Mouse (Mus musculus): ENCODE results near the gene Gm6583. TPM values are rescaled to one million over a fixed set of nuclear protein-coding genes. Genes with fewer than 3 reads are reported as not detected.

The Gm6583 gene
- polyA plus RNA-seq (2016; fragmentation: Nextera tagmentation; extraction: Ambion mirVana), result 0.20 and 0.28 TPM in 2 replicates

DNA sequence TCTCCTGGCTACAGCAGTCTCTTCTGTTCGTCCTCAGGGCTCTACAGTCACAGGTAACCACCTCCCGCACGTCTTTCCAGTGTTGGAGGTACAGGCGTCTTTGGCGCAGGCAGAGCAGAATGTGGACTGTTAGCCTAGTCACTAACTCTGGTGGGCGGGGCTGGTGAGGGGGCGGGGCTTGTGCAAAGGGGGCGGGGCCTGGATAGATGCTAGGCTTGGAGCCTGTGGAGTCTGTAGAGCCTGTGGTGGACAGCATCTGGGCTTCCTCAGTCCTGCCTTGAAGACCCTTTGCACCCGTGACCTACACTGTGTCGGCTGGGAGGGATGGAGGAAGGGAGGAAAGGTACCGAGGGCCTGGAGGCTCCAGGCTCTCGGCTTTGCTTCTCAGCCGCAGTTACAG is at the start of gene Gm6583:
Gene Gm6583, minus strand, starts transcription at position 124 of the 400 bp plus-strand sequence.
- Histone ChIP-seq H3K36me3 (peaks cover 55% of the 10 kb centered on the region), H3K9ac (no peak within 1 kb of the TSS), H3K4me3 (no peak within 1 kb of the TSS), H3K27ac (no peak within 1 kb of the TSS), H3K9me3 (no peaks in the 10 kb centered on the region), H3K4me2 (replicated peaks) (no peak within 1 kb of the TSS), H3K4me1 (no peaks in the 10 kb centered on the region), H3K27me3 (replicated peaks) (no peaks in the 10 kb centered on the region)
- 60% methylated on average over 13 of the region's 13 CpGs for WGBS
- no peak for ATAC-seq (ENCODE audit: low FRiP score, low read depth)

GRCm38 (mm10) chr5:112402437-112402836 is 46.6 kb upstream of the Gm6583 start:
- Histone ChIP-seq H3K9ac (no peak overlapping the region), H3K27ac (no peak overlapping the region), H3K36me3 (no peaks in the 10 kb centered on the region), H3K9me3 (no peaks in the 10 kb centered on the region), H3K4me2 (replicated peaks) (no peak overlapping the region), H3K4me1 (no peaks in the 10 kb centered on the region), H3K4me3 (no peak overlapping the region), H3K27me3 (replicated peaks) (no peaks in the 10 kb centered on the region)
- no peak for ATAC-seq (ENCODE audit: low FRiP score, low read depth)
- 77% methylated on average over 3 of the region's 3 CpGs for WGBS

- WGBS, result 87% methylated on average over 10 of the region's 10 CpGs
- H3K9me3 ChIP-seq, result no peaks in the 10 kb centered on the region
- H3K4me3 ChIP-seq, result no peak overlapping the region
- no peak overlapping the region for H3K4me2 ChIP-seq (replicated peaks)
- no peak overlapping the region for H3K9ac ChIP-seq
- no peaks in the 10 kb centered on the region for H3K27me3 ChIP-seq (replicated peaks)
- ATAC-seq (ENCODE audit: low FRiP score, low read depth), result no peak
- H3K4me1 ChIP-seq, result peaks cover 6% of the 10 kb centered on the region
- no peaks in the 10 kb centered on the region for H3K36me3 ChIP-seq
- H3K27ac ChIP-seq, result no peak overlapping the region
Measured at GRCm38 (mm10) chr5:112399284-112399683, 43.5 kb upstream of the Gm6583 start.

DNA sequence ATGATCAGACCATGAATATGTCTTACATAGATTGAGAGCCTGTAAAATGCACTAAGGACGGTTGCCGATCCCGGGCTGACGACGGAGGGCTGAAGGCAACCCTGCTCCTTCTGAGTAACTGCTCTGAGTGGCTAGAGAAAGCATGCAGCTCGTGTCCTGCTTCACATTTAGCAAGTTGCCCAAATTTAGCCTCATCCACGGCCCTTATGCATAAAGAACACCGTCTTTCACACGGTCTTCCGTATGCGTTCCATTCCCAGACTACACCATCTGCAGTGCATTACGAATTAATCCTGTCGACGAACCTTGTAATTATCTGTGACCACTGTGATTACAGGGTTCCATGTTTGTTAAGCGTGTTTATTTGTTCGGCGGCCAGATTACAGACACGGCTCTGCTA is 40.2 kb upstream of the Gm6583 start:
- ATAC-seq (ENCODE audit: low FRiP score, low read depth), result no peak
- no peak overlapping the region for H3K9ac ChIP-seq
- H3K4me2 ChIP-seq (replicated peaks), result no peak overlapping the region
- H3K9me3 ChIP-seq, result no peaks in the 10 kb centered on the region
- no peak overlapping the region for H3K4me3 ChIP-seq
- peaks cover 9% of the 10 kb centered on the region for H3K36me3 ChIP-seq
- H3K27ac ChIP-seq, result no peak overlapping the region
- no peaks in the 10 kb centered on the region; the same call in 1 of the 2 replicates for H3K27me3 ChIP-seq (replicated peaks)
- peaks cover 19% of the 10 kb centered on the region for H3K4me1 ChIP-seq
- WGBS, result 49% methylated on average over 18 of the region's 18 CpGs

DNA sequence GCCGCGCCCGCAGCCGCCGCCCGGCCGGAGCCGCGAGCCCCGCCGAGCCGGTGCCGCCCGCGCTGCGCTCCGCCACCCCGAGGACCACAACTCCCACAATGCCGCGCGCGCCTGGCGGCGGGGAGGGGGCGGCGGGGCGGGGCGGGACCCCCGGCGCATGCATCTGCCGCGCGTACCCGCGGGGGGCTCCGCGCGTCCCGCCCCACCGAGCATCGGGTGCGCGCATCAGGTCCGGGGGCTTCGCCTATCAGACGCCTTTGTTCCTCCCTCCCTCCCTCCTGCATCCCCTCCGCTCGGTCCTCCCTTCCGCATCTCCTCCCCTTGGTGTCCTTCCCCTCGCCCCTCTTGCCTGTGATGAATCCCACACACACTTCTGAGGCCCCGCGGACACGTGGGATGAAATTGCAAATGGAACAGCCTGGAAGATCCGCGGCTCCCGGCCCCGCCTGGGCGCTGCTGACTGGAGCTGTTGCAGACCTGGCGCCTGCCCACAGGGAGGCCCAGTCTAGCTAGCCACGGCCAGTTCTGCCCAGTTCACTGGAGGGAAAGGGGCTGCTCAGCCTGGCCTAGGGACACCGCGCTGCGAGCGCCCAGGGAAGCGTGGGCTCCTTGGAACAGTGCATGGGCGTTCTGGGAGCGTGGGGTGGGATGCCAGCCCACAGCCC is 39.1 kb upstream of the Gm6583 start, which contains the start of gene Asphd2:
Gene Asphd2, minus strand, starts transcription at position 88 of the 665 bp plus-strand sequence.
- WGBS, result under 1% methylated on average over 55 of the region's 67 CpGs
- Histone ChIP-seq H3K4me3 (peak within 1 kb of the TSS; percentile 67), H3K27ac (peak within 1 kb of the TSS; percentile 46), H3K9ac (peak within 1 kb of the TSS; percentile 72), H3K9me3 (no peaks in the 10 kb centered on the region), H3K4me2 (replicated peaks) (peak within 1 kb of the TSS; percentile 91), H3K4me1 (peaks cover 19% of the 10 kb centered on the region), H3K36me3 (peaks cover 18% of the 10 kb centered on the region), H3K27me3 (replicated peaks) (no peaks in the 10 kb centered on the region; the same call in 1 of the 2 replicates)
- peak; percentile 87 for ATAC-seq (ENCODE audit: low FRiP score, low read depth)

DNA sequence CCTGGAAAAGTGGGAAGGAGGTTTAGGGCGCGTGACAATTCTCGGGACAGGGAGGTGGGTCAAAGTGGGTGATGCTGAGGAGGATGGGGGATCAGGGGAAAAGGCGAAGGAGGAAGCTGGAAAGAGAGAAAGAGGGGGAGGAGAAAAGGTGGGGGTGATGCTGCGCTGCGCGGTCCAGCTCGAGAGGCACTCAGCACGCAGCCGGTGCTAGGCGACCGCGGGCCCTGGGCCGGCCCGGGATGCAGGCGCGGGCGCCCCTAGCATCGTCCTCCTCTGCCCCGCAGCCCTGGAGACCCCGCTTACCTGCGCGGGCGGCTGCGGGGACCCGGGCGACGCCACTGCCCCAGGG is 38.6 kb upstream of the Gm6583 start:
- peak overlapping the region; percentile 46; the same call in 1 of the 2 replicates for H3K27ac ChIP-seq
- peaks cover 19% of the 10 kb centered on the region for H3K4me1 ChIP-seq
- H3K9me3 ChIP-seq, result no peaks in the 10 kb centered on the region
- H3K9ac ChIP-seq, result peak overlapping the region; percentile 72
- no peaks in the 10 kb centered on the region; the same call in 1 of the 2 replicates for H3K27me3 ChIP-seq (replicated peaks)
- peak overlapping the region; percentile 91 for H3K4me2 ChIP-seq (replicated peaks)
- H3K36me3 ChIP-seq, result peaks cover 21% of the 10 kb centered on the region
- WGBS, result under 1% methylated on average over 9 of the region's 28 CpGs
- H3K4me3 ChIP-seq, result peak overlapping the region; percentile 67
- peak; percentile 86 for ATAC-seq (ENCODE audit: low FRiP score, low read depth)

DNA sequence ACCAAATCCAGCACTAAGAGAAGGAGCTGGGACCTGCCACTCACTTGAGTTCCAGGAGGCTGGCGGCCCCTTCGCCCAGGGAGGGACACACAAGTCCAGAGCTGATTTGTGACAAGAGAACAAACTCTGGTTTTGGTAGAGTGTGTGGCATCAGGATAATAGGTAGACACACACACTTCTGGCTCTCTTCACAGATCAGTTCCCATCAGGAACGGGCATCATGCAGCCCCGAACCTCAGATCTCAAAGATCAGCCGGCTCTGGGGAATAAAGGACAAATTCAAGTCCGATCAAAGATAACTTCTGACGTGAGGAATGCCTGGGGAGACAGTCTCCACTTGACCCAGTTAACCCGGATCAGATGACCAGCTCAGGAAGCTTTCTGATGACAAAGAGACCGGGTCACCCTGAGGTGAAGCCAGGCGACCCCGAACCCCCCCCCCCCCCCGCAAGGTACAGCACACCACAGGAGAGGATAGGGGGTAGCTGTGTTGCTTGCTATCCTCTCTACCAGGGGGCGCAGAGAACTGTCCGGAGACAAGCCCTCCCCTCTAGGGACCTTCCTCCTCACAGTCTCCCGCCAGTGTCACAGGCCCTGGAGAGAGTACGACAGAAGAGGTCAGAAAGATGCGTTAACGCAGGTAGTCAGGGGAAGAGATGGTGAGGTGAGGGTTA is 38.0 kb upstream of the Gm6583 start:
- peak; percentile 41 for ATAC-seq (ENCODE audit: low FRiP score, low read depth)
- Histone ChIP-seq H3K4me1 (peaks cover 24% of the 10 kb centered on the region), H3K4me3 (peak overlapping the region; percentile 67), H3K9ac (peak overlapping the region; percentile 72), H3K4me2 (replicated peaks) (peak overlapping the region; percentile 91), H3K27me3 (replicated peaks) (no peaks in the 10 kb centered on the region; the same call in 1 of the 2 replicates), H3K27ac (no peak overlapping the region), H3K9me3 (no peaks in the 10 kb centered on the region), H3K36me3 (peaks cover 25% of the 10 kb centered on the region)
- WGBS, result 14% methylated on average over 18 of the region's 18 CpGs

GRCm38 (mm10) chr5:112391676-112392323 is 36.0 kb upstream of the Gm6583 start:
- Histone ChIP-seq H3K27me3 (replicated peaks) (no peaks in the 10 kb centered on the region; the same call in 1 of the 2 replicates), H3K4me1 (peaks cover 24% of the 10 kb centered on the region), H3K9ac (no peak overlapping the region), H3K4me2 (replicated peaks) (no peak overlapping the region), H3K27ac (no peak overlapping the region), H3K36me3 (peaks cover 43% of the 10 kb centered on the region), H3K9me3 (no peaks in the 10 kb centered on the region), H3K4me3 (no peak overlapping the region)
- WGBS, result 76% methylated on average over 27 of the region's 27 CpGs
- no peak for ATAC-seq (ENCODE audit: low FRiP score, low read depth)

GRCm38 (mm10) chr5:112391002-112391401 is 35.2 kb upstream of the Gm6583 start:
- no peak overlapping the region for H3K4me3 ChIP-seq
- no peaks in the 10 kb centered on the region; the same call in 1 of the 2 replicates for H3K27me3 ChIP-seq (replicated peaks)
- ATAC-seq (ENCODE audit: low FRiP score, low read depth), result no peak
- no peaks in the 10 kb centered on the region for H3K9me3 ChIP-seq
- 59% methylated on average over 16 of the region's 16 CpGs for WGBS
- no peak overlapping the region for H3K9ac ChIP-seq
- peaks cover 22% of the 10 kb centered on the region for H3K4me1 ChIP-seq
- H3K4me2 ChIP-seq (replicated peaks), result no peak overlapping the region
- H3K36me3 ChIP-seq, result peaks cover 51% of the 10 kb centered on the region
- no peak overlapping the region for H3K27ac ChIP-seq

GRCm38 (mm10) chr5:112389352-112389751 is 33.5 kb upstream of the Gm6583 start:
- H3K9me3 ChIP-seq, result no peaks in the 10 kb centered on the region
- no peak for ATAC-seq (ENCODE audit: low FRiP score, low read depth)
- no peaks in the 10 kb centered on the region; the same call in 1 of the 2 replicates for H3K27me3 ChIP-seq (replicated peaks)
- no peak overlapping the region for H3K4me3 ChIP-seq
- peak overlapping the region; percentile 3; the same call in 1 of the 2 replicates for H3K9ac ChIP-seq
- no peak overlapping the region for H3K4me2 ChIP-seq (replicated peaks)
- no peak overlapping the region for H3K27ac ChIP-seq
- H3K36me3 ChIP-seq, result peaks cover 67% of the 10 kb centered on the region
- 84% methylated on average over 9 of the region's 9 CpGs for WGBS
- H3K4me1 ChIP-seq, result peaks cover 19% of the 10 kb centered on the region; the same call in 1 of the 2 replicates

DNA sequence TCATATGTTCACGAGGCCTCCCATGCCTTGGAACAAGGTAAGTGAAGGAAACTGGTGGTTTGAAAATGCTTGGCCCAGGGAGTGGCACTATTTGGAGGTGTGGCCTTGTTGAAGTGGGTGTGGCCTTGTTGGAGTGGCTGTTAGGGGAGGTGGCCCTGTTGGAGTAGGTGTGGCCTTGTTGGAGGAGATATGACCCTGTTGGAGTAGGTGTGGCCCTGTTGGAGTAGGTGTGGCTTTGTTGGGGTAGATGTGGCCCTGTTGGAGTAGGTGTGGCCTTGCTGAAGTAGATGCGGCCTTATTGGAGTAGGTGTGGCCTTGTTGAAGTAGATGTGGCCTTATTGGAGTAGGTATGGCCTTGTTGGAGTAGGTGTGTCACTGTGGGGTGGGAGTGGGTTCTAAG is 30.1 kb upstream of the Gm6583 start:
- Histone ChIP-seq H3K27ac (no peak overlapping the region), H3K4me2 (replicated peaks) (no peak overlapping the region), H3K4me1 (peaks cover 6% of the 10 kb centered on the region; the same call in 1 of the 2 replicates), H3K9me3 (no peaks in the 10 kb centered on the region), H3K36me3 (peaks cover 60% of the 10 kb centered on the region), H3K27me3 (replicated peaks) (no peaks in the 10 kb centered on the region), H3K9ac (no peak overlapping the region), H3K4me3 (no peak overlapping the region)
- no peak for ATAC-seq (ENCODE audit: low FRiP score, low read depth)
- WGBS, result 84% methylated on average over 2 of the region's 2 CpGs
